Mouse (Mus musculus) layer of hippocampus, adult 2 months (tissue): Measurements from ENCODE around the gene Pglyrp1. TPM values are rescaled to one million over a fixed set of nuclear protein-coding genes. Genes with fewer than 3 reads are reported as not detected.

Source experiments
- DNase-seq, 2 experiments: peaks; one replicate each; pipeline ENCODE4 v3.0.0; 2022; ENCODE audit warnings: low spot score in 2 of 2
- H3K27ac ChIP-seq: fragments of 200-600 bp; 2 replicates; pipeline ENCODE4 v1.8.1; 2022
- H3K4me3 ChIP-seq: fragments of 200-600 bp; 2 replicates; pipeline ENCODE4 v1.8.1; 2022; ENCODE audit warnings: mild to moderate bottlenecking
- CTCF ChIP-seq: fragments of 200-600 bp; conservative IDR thresholded peaks from 2 replicates; pipeline ENCODE4 v1.8.1; 2022; ENCODE audit warnings: antibody characterized with exemption, mild to moderate bottlenecking, moderate library complexity
- total RNA-seq, 2 experiments: library from RNA; stranded (reverse); gene quantifications; 2 replicates each; pipeline ENCODE4 v1.2.3; 2021

The Pglyrp1 gene
- total RNA-seq, 2 experiments from 2014 or later = 15.1 to 15.2 TPM

DNA sequence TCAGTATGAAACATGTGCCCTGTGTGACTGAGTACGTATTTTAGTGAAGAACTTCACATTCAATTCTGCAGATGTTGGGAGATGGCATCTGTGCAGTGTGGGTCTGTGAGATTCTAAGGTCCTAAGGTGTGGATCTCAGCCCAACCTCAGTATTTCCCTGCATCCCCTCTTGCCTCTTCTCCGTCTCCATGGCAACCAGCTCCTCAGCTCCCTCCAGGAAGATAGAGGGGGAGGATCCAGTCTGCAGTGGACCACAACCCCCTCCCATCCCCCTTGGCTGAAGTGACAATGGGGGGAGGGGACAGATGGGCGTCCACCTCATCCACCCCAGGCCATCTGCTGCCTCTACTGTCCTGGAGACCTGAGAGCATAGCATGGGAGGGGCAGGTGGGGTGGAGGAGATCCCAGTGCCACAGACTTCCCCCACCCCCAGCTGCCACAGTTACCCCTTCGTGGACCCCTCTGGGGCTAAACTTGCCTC lies 52.6 kb downstream of the Pglyrp1 start:
- Histone ChIP-seq H3K27ac (peak overlapping the region; percentile 99), H3K4me3 (peak overlapping the region; percentile 46)
- no peak for TF ChIP-seq CTCF
- DNase-seq = peak in 1 of 2 experiments; percentile 55

DNA sequence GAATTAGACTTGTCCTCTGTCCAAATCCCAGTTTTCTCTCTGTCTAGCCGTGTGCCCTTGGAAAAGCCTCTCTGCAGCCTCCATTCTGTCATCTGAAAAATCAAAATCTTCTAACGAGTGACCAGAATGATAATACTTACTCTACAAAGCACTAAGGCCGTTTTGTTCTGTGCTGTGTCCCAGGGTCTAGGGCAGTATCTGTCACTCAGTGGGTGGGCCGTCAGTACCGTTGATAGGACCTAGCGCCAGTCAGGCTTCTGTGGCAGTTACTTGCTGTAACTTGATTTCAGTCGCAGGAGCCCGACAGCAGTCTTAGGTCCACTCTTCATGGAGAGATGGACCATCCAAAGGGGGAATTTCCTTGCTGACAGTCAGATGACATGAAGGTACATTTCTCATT lies 53.2 kb downstream of the Pglyrp1 start:
- no peak for TF ChIP-seq CTCF
- peak overlapping the region; percentile 99 for H3K27ac ChIP-seq
- DNase-seq = no peak
- no peak overlapping the region for H3K4me3 ChIP-seq

DNA sequence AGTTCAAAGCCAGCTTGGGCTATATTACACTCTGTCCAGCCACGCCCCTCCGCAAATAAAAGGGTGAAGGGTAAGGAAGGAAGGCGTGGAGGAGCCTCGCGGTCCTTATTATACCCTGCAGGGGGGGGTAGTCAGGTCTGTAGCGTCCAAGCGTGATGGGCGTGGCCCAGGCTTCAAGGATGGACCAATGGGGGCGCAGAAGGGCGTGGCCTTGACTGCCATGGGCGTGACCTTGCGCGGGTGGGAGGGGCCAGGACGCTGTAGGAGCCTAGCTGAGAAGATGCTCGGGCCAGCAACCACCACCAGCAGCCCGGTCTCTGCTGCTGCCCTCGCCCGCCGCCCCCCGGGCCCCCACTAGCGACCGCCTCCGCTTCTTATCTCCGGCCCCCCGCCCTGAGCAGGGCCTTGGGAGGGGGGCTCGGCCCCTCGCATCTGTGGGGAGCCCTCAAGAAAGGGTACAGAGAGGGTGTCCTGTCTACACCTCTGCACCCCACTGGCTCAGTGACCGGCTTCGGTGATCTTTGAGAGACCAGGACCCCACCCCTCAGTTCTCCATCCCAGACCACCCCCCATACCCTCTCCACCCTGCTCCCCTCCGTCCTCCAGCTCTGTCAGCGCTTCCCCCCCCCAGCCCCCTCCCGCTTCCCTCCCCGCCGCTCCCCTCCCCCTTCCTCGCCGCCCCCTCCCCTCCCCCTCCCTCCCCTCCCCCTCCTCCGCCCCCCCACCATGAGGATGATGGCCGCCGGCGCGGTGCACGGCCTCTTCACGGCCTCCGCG lies 54.2 kb downstream of the Pglyrp1 start, which contains the start of gene Nova2:
Gene Nova2, plus strand, starts transcription at position 727 of the 777 bp plus-strand sequence.
- DNase-seq = peak; percentile 95 to 97
- peak within 1 kb of the TSS; percentile 82 for H3K4me3 ChIP-seq
- peak within 1 kb of the TSS; percentile 99 for H3K27ac ChIP-seq
- peak; percentile 68 for TF ChIP-seq CTCF

DNA sequence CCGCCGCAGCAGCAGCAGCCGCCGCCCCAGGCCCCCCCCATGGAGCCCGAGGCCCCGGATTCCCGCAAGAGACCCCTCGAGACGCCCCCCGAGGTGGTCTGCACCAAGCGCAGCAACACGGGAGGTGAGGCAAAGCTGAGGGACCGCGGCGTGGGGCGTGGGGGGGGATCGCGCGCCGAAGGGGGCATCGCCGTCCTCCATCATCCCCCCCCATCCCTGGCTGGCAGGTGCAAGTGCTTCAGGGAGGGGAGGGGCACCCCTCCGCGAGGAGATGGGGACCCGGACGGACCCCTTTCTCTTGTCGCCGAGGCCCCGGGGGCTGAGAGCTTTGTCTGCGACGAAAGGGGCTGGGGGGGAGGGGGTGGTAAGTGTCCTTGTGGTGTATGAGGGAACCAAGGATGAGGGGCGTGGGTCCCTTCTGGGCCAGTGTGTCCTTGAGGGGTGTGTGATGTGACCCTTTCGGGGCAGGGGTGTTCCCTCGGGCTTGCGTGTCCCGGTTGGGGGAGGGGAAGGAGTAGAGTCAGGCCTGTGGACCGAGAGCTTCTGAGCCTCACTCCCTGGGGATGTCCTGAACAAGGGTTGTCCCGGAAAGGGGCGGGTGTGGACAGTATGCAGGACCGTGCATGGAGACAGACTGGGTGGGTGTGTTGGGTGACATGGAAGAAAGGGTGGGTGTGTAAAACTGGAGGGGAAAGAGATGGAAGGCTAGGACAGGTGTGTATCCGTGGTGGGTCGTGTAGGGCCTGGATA lies 55.1 kb downstream of the Pglyrp1 start:
- peak in 1 of 2 experiments; percentile 33 for DNase-seq
- no peak for TF ChIP-seq CTCF
- peak overlapping the region; percentile 97 for H3K27ac ChIP-seq
- H3K4me3 ChIP-seq = peak overlapping the region; percentile 82

DNA sequence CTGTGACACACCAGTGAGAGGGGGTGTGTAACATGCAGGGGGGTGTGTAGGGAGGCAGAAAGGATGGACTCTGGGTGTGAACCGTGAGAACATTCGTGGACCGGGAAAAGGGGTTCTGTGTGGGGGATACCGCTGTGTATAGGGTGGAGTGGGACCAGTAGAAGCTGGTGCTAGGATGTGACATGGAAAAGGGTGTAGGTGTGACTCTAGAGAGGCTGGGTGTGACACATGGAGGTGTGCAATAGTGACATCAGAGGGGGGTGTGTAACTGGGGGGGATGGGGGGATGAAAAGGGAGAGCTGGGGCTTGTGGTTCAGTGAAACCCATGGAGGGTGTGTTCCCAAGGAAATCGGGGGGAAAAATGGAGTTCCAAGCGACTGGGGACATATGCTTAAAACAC lies 55.8 kb downstream of the Pglyrp1 start:
- DNase-seq = no peak
- peak overlapping the region; percentile 82 for H3K4me3 ChIP-seq
- TF ChIP-seq CTCF = no peak
- peak overlapping the region; percentile 97 for H3K27ac ChIP-seq

DNA sequence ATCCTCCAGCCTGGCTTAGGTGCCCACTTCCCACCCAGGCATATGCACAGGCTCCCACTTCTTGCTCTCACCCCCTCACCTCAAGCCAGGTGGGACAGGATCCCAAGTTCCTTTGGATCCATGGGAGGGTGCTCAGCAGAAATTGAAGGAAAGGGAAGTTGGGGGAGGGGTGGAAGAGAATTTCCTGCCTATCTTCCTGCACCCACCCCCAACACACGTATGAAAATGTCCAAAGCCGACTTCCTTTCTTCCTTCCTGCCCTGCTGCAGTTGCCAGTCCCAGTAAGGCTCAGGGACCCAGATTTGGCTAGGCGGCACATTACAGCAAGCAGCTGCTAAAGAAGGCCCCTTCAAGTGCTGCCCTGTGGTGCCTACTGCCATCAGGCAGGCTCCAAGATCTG lies 56.6 kb downstream of the Pglyrp1 start:
- H3K4me3 ChIP-seq = peak overlapping the region; percentile 82
- DNase-seq = no peak
- peak overlapping the region; percentile 61; the same call in 1 of the 2 replicates for H3K27ac ChIP-seq
- no peak for TF ChIP-seq CTCF

Other genes with a start within 250 kb of the Pglyrp1 start
- gene Psg21, start 214.6 kb upstream of the Pglyrp1 start, total RNA-seq = not detected
- gene Psg20, start 185.1 kb upstream of the Pglyrp1 start, total RNA-seq = not detected
- gene Psg22, start 153.2 kb upstream of the Pglyrp1 start, total RNA-seq = not detected
- not detected for gene Psg19, start 72.8 kb upstream of the Pglyrp1 start, total RNA-seq
- not detected for gene Psg17, start 49.7 kb upstream of the Pglyrp1 start, total RNA-seq
- 1 to 10 TPM; 2.3 to 2.6 TPM for gene Mill2, start 31.4 kb upstream of the Pglyrp1 start, total RNA-seq
- 10 to 100 TPM; 10.9 to 12.6 TPM for gene Ccdc61, start 39.1 kb downstream of the Pglyrp1 start, total RNA-seq
- gene Nova2, start 54.6 kb downstream of the Pglyrp1 start, total RNA-seq = 10 to 100 TPM; 82.7 to 85.4 TPM
- gene Nanos2, start 116.1 kb downstream of the Pglyrp1 start, total RNA-seq = under 1 TPM; 0.54 to 0.66 TPM
- 10 to 100 TPM; 44.0 to 46.4 TPM for gene Mypop, start 119.9 kb downstream of the Pglyrp1 start, total RNA-seq
- gene Irf2bp1, start 132.7 kb downstream of the Pglyrp1 start, total RNA-seq = 10 to 100 TPM; 52.7 to 56.3 TPM
- not detected for gene Foxa3, start 152.2 kb downstream of the Pglyrp1 start, total RNA-seq
- 100 to 1,000 TPM; 112 to 114 TPM for gene Sympk, start 153.0 kb downstream of the Pglyrp1 start, total RNA-seq
- gene Rsph6a, start 183.4 kb downstream of the Pglyrp1 start, total RNA-seq = under 1 TPM in 1 of 2 experiments, not detected in 1; 0.20 TPM
- 100 to 1,000 TPM; 154 TPM for gene Dmwd, start 204.9 kb downstream of the Pglyrp1 start, total RNA-seq
- 10 to 100 TPM; 38.8 to 56.8 TPM for gene Dmpk, start 212.5 kb downstream of the Pglyrp1 start, total RNA-seq
- gene Six5, start 223.3 kb downstream of the Pglyrp1 start, total RNA-seq = 1 to 10 TPM; 2.4 to 2.8 TPM
- under 1 TPM; 0.33 to 0.71 TPM for gene Gm4969, start 247.0 kb downstream of the Pglyrp1 start, total RNA-seq
- gene Fbxo46, start 248.5 kb downstream of the Pglyrp1 start, total RNA-seq = 10 to 100 TPM; 12.5 to 13.1 TPM